Mouse (Mus musculus) lung, adult 2 months (tissue): ENCODE data around the gene Ksr2.

Source experiments
- CTCF ChIP-seq: fragments of 200-500 bp; IDR thresholded peaks from 2 replicates; pipeline ENCODE4 v1.5.1; 2011; ENCODE audit warnings: mild to moderate bottlenecking, low read length, control low read depth; ENCODE audit not compliant: insufficient read depth
- POLR2A ChIP-seq: fragments of 200-500 bp; IDR thresholded peaks from 2 replicates; pipeline ENCODE4 v1.6.1; 2011; ENCODE audit warnings: low read depth, mild to moderate bottlenecking, control low read depth, low read length, borderline replicate concordance; ENCODE audit errors: extremely low read depth

DNA sequence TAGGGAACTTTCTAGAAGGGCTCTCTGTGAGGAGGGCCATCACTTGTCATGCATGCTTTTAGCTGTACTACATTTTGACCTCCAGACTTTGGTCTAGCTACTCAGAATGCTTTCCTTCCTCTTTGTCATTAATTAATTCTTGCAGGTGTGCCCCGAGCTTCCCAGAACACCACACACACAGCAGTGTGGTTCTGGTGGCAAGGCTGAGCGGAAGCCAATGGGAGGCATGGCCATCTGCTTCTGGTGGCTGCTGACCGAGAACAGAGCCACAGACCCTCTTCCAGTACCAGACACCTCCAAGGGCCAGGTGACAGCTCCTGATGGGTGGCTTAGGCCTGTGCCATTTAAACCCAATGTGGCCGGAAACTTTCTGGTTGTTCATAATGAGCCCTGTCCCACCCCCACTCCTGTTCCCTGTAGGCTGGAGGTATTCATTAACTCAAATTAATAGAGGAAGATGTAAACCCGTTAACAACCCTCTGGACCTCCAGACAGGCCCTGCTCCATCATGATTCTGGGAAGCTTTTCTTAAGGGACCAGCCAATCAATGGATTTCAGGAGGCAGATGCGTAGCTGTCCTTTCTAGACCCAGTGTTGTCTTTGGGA, 155.5 kb downstream of the Ksr2 start:
- TF ChIP-seq CTCF (no peak), POLR2A (no peak)
